Mouse (Mus musculus) Patski (cell line): Measurements from ENCODE around the gene Mettl21c. TPM values are rescaled to one million over a fixed set of nuclear protein-coding genes. Genes with fewer than 3 reads are reported as not detected.
"Not testable (repeated sequence)": the region's sequence is repeated elsewhere in the genome, so short reads cannot be mapped to it uniquely, and the experiment has no call there.

Experiments used
- ATAC-seq: fragments of 100-300 bp; one replicate; pipeline ENCODE4 v1.8.0; 2021
- CTCF ChIA-PET: fragments of 350-600 bp; sonication (Branson Sonifier 250); formaldehyde crosslinking; loops from one replicate; lab custom pipeline; 2022; ENCODE audit warnings: inconsistent platforms; lab: Charles Lee
- POLR2A ChIA-PET: fragments of 350-600 bp; sonication (Branson Sonifier 250); formaldehyde crosslinking; loops from one replicate; lab custom pipeline; 2022; ENCODE audit warnings: antibody characterized with exemption, inconsistent platforms; lab: Charles Lee
- DNase-seq: peaks from one replicate; pipeline ENCODE4 v3.0.0-alpha.2; 2011; ENCODE audit warnings: low read depth, low spot score
- H3K27me3 ChIP-seq: fragments of 371-371 bp; one replicate; pipeline ENCODE4 v1.5.1; 2021
- CTCF ChIP-seq: fragments of 100-300 bp; IDR thresholded peaks from one replicate; pipeline ENCODE4 v1.5.1; 2021
- in situ Hi-C: fragments of 300-500 bp; cut with MboI; formaldehyde crosslinking; loops from 3 replicates; pipeline ENCODE4 v1.11.1; 2018; ENCODE audit warnings: low pct_unique_long_range_greater_than_20kb, mixed read lengths
- polyA plus RNA-seq: library from polyadenylated mRNA; unstranded; gene quantifications from one replicate; pipeline ENCODE4 v1.2.3, GENCODE M21; 2021

Gene Mettl21c
- 0.10 TPM for polyA plus RNA-seq

DNA sequence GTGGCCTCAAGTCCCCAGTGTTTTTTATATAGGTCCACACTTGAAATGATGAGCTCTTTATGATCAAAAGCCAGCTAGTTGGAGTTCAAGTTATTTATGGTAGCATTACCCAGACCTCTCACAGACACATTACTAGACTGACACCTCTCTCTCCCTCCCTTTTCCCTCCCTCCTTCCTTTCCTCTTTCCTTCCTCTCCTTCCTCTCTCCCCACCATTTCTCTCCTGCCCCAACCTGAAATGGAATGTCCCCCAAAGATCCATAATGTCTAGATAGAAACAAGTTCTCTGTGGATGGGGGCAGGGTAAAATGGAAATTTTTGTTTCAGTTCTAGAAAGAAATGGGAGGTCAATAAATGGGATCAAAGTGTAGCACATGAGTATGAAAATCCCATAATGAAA lies at the start of gene Mettl21c:
TSS of gene Mettl21c (minus strand) at position 101 of the 400 bp plus-strand sequence.
- CTCF ChIA-PET, result interaction anchor here (1.2 to 1.8 kb wide), 3 partner anchors 9 to 32 kb away, joined by 3 to 5 read pairs (median 5); no protein-coding TSS in a partner anchor
- DNase-seq, result no peak
- POLR2A ChIA-PET, result no interaction called here
- no peak for TF ChIP-seq CTCF
- no peak for ATAC-seq
- H3K27me3 ChIP-seq, result no peaks in the 10 kb centered on the region
- in situ Hi-C loops, result no loop called here

DNA sequence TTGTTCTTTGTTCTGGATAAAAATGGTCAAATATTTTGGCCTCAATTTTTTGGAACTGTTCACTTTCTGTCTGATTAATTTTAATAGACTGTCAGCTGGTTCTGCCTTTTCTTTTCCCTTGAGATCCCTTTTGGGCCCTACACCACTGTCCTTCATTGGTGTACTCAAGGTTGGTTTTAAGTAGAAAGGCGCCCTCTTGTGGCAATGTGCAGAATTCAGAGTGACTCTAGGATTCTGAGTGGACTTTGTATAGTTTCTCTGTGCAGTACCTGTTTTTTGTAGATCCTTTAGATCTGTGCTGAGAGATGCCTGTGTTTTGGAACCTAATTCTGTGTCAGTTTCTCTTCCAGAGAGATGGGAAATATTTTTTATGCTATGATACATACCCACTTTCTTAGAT lies 44.8 kb upstream of the Mettl21c start:
- POLR2A ChIA-PET, result no interaction called here
- ATAC-seq, result peak; percentile 76

DNA sequence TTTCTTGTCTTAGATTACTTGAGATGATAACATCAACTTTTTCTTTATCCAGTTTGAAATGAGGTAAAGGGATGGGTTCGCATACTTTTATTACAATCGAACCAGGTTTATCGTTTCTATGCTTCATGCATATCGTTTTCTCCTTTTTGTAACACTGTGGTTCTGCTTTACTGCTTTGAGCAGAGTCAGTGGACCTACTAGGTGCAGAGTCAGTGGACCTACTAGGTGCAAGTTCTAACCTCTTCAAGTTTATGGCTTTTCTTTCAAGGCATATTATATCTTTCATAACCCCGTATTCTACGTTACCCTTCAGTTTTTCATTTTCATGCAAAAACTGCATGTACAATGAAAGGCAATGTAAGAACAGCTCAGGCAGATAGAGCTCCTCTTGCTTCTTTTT lies 43.6 kb upstream of the Mettl21c start:
- no peak for TF ChIP-seq CTCF
- peaks cover 45% of the 10 kb centered on the region for H3K27me3 ChIP-seq
- ChIA-PET POLR2A (no interaction called here), CTCF (interaction anchor here (1.0 to 3.6 kb wide), 8 partner anchors 12 to 703 kb away, joined by 3 to 18 read pairs (median 4); no protein-coding TSS in a partner anchor)
- no peak for ATAC-seq
- DNase-seq, result no peak
- in situ Hi-C loops, result loop anchor here (5.0 to 25.0 kb wide), 2 partner anchors 151 to 776 kb away; no protein-coding TSS in a partner anchor

More for the DNA sequence above, 44.8 kb upstream of the Mettl21c start:
- in situ Hi-C loops, result loop anchor here (5.0 to 25.0 kb wide), 3 partner anchors 152 to 777 kb away; no protein-coding TSS in a partner anchor
- CTCF ChIA-PET, result interaction anchor here (0.9 to 3.6 kb wide), 11 partner anchors 9 to 302 kb away, joined by 3 to 18 read pairs (median 4); no protein-coding TSS in a partner anchor
- TF ChIP-seq CTCF, result peak; percentile 75
- H3K27me3 ChIP-seq, result peaks cover 36% of the 10 kb centered on the region
- peak; percentile 30 for DNase-seq

DNA sequence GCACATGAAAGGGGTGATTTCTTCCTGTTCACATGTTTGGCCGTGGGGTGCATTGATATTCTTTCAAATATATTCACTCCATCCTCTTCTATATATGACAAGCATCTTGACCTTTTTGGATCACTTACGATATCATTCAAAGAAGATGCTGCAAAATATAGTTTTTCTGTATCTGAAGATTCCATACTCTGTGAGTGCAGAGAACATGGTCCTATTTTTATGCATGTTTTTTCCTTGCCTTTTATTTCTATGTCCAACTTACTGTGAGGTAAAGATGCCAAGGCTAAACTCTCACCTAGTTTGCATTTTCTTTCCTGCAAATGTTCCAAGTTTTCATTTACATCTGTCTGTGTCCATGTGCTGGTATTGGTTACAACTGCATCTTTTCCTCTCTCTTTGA lies 42.0 kb upstream of the Mettl21c start, which contains the start of gene Gm8251:
TSS of gene Gm8251 (minus strand) at position 101 of the 400 bp plus-strand sequence.
- TF ChIP-seq CTCF, result no peak
- ATAC-seq (no peak), DNase-seq (no peak)
- peaks cover 54% of the 10 kb centered on the region for H3K27me3 ChIP-seq
- CTCF ChIA-PET, result no interaction called here
- POLR2A ChIA-PET, result no interaction called here
- in situ Hi-C loops, result loop anchor here (5.0 to 25.0 kb wide), 2 partner anchors 150 to 775 kb away; no protein-coding TSS in a partner anchor

DNA sequence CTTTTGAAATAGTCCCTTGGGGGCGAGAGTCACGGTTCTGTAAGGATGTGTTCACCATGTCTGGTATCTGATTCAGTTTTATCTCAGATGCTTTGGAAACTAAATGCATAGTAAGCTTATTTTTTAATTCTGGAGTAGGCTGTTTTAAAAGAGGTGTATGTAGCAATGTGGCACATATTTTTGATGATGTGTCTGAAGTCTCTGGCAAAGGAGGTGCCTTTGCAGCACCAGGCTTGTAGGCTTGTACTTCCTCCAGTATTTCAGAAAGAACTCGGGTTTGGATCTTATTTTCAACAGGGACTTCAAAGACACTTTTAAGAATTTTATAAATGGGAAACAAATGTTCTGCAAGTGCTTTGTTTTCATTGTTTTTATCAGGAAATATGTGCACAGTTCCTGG lies 38.0 kb upstream of the Mettl21c start:
- no peak for TF ChIP-seq CTCF
- ATAC-seq (no peak), DNase-seq (no peak)
- POLR2A ChIA-PET, result no interaction called here
- in situ Hi-C loops, result loop anchor here (25.0 kb wide), 1 partner anchor 771 kb away; no protein-coding TSS in a partner anchor
- CTCF ChIA-PET, result no interaction called here
- H3K27me3 ChIP-seq, result peaks cover 50% of the 10 kb centered on the region

DNA sequence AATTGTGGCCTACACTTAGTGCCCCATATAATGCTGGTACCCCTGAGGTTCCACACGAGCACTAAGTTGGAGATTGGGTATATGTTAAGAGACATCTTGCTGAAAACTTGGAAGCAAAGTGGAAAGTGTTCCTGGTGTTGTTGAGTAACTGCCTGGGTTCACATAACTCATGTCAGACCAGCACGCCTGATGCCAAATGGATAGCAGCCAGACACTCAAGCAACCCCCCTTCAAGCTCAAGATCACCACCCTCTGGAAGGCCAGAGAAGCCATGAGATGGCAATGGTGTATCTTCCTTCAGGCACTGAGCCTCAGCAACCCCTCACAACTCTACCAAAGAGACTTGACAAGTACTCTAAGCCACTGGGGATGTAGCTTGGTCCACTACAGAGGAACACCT lies 26.7 kb upstream of the Mettl21c start:
- DNase-seq, result no peak
- ChIA-PET POLR2A (no interaction called here), CTCF (interaction anchor here (1.5 kb wide), 2 partner anchors 147 to 286 kb away, joined by 4 to 5 read pairs; no protein-coding TSS in a partner anchor)
- no peak for ATAC-seq
- peaks cover 3% of the 10 kb centered on the region for H3K27me3 ChIP-seq
- in situ Hi-C loops, result no loop called here
- no peak for TF ChIP-seq CTCF

DNA sequence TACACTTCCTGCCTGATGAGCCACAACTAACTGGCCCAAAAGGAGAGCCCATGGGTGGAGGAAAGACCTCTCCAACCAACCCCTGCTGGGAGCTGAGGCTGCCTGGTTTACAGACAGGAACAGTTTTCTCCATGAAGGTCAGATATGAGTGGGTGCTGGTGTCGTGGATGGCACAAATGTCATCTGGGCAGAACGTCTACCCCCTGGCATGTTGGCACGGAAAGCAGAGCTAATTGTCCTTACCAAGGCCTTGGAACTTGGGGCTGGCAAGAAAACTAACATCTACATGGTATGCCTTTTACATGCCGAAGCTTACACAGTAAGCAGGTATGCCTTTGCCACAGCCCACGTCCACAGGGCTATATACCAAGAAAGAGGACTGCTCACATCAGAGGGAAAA lies 25.9 kb upstream of the Mettl21c start:
- ATAC-seq, in situ Hi-C loops, POLR2A ChIA-PET, H3K27me3 ChIP-seq, DNase-seq: not testable (repeated sequence)
- CTCF ChIA-PET, result interaction anchor here (1.5 kb wide), 1 partner anchor 285 kb away, joined by 4 read pairs; no protein-coding TSS in a partner anchor

DNA sequence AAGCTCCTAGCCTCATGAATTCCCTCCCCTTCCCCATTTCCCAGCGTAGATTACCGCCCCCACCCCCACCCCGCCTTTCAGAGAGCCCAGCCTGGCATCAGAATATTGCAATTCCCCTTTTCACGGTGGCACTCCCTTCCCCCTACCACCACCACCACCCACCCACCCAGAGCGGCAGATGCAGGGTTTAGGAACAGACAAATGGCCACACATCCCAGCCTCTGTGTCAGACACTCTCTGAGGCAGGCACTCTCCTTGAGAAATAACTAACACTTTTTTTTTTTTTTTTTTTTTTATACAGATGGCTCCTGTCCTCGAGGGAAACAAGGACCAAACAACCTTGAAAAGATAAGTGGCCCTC lies 22.7 kb upstream of the Mettl21c start:
- ATAC-seq, result no peak
- ChIA-PET POLR2A (interaction anchor here (0.6 kb wide), 2 partner anchors 39 to 105 kb away, joined by 3 to 4 read pairs; no protein-coding TSS in a partner anchor), CTCF (interaction anchor here (0.7 to 1.8 kb wide), 19 partner anchors 9 to 283 kb away, joined by 3 to 8 read pairs (median 3); no protein-coding TSS in a partner anchor)
- peaks cover 4% of the 10 kb centered on the region for H3K27me3 ChIP-seq
- no peak for TF ChIP-seq CTCF
- in situ Hi-C loops, result no loop called here
- no peak for DNase-seq

DNA sequence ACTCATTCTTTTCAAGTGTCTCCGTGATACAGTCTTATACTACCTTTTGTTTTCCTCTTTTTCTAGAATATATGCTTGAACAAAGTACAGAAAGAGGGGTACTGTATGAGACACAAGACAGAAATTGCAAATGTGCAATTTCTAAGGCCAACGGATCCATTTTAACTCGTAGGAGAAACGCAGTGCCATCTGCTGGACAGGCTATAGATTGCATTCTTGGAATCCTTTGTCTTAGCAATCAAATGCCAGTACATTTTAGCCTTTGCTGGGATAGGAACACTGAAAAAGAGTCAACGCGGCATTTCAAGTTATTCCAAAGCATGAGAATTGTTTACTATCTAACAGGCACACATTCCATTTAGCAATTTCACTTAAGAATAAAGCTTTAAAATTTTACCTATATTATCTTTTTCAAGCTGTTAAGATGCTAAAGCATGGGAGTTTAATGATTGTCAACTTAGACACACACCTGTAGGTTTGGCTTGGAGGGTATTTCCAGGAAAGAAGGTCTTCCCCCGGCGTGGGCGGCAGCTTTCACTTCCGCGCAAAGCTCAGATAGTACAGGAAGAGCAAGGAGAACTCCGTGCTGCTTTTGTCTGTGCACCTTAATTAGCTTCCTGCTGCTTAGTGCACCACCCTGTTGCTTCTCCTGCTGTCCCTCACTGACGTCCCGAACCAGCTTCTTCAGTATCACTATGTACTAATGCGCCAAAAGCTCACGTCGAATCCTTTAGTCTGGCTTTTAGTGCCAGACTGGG lies 22.1 kb upstream of the Mettl21c start:
- H3K27me3 ChIP-seq, result peaks cover 4% of the 10 kb centered on the region
- DNase-seq, result no peak
- in situ Hi-C loops, result no loop called here
- peak; percentile 85 for TF ChIP-seq CTCF
- POLR2A ChIA-PET, result interaction anchor here (0.6 kb wide), 1 partner anchor 105 kb away, joined by 4 read pairs; no protein-coding TSS in a partner anchor
- no peak for ATAC-seq
- CTCF ChIA-PET, result interaction anchor here (0.7 to 1.8 kb wide), 20 partner anchors 9 to 282 kb away, joined by 3 to 8 read pairs (median 4); partner anchors contain the start of gene Mettl21c

DNA sequence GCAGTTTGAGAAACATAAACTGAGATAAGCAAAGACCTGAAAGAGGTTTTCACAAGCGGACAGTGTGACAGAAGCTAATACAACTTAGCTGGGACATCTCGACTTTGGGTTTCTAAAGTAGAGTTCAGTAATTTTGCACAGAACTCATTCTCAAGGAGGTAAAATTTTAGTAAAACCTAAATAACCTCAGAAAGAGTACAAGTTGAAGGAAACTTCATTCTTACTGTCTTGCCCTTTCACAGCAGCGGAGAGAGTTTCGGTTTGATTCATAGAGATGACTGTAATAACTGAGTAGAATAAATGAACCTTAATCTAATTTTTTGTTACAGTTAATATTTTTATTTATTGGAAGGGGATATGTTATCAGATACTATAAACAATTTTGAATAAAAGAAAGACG lies 13.1 kb upstream of the Mettl21c start:
- CTCF ChIA-PET, result interaction anchor here (1.0 kb wide), 1 partner anchor 9 kb away, joined by 3 read pairs; no protein-coding TSS in a partner anchor
- TF ChIP-seq CTCF, result no peak
- DNase-seq (no peak), ATAC-seq (no peak)
- no peaks in the 10 kb centered on the region for H3K27me3 ChIP-seq
- in situ Hi-C loops, result no loop called here
- POLR2A ChIA-PET, result no interaction called here
